Mouse (Mus musculus) lung, adult 2 months (tissue): ENCODE results near the gene Lrg1. TPM values are rescaled to one million over a fixed set of nuclear protein-coding genes. Genes with fewer than 3 reads are reported as not detected.

ENCODE experiments used
- DNase-seq: peaks from one replicate; pipeline ENCODE4 v3.0.0; 2022
- H3K4me1 ChIP-seq: fragments of 200-500 bp; 2 replicates; pipeline ENCODE4 v1.6.1; 2011; ENCODE audit warnings: low read length; ENCODE audit not compliant: control insufficient read depth, insufficient read depth
- H3K4me3 ChIP-seq: fragments of 200-500 bp; replicated peaks from 2 replicates; pipeline ENCODE3; 2011; ENCODE audit warnings: low read depth, mild to moderate bottlenecking, control low read depth, low read length; ENCODE audit errors: extremely low read depth
- CTCF ChIP-seq: fragments of 200-500 bp; IDR thresholded peaks from 2 replicates; pipeline ENCODE4 v1.5.1; 2011; ENCODE audit warnings: mild to moderate bottlenecking, low read length, control low read depth; ENCODE audit not compliant: insufficient read depth
- POLR2A ChIP-seq: fragments of 200-500 bp; IDR thresholded peaks from 2 replicates; pipeline ENCODE4 v1.6.1; 2011; ENCODE audit warnings: low read depth, mild to moderate bottlenecking, control low read depth, low read length, borderline replicate concordance; ENCODE audit errors: extremely low read depth
- WGBS: fragments of 180-500 bp; shearing (Covaris S2); methylation state at CpG from one replicate; pipeline ENCODE4 v1.1.7; 2018; 5-methylcytosine and 5-hydroxymethylcytosine counted together
- polyA plus RNA-seq: library from polyadenylated mRNA; depleted of rRNA; stranded (reverse); fragments of >200 nt; gene quantifications from 2 replicates; pipeline ENCODE4 v1.2.3, GENCODE M21; 2012; rRNA removed

The Lrg1 gene
- 174 and 240 TPM in 2 replicates for polyA plus RNA-seq

DNA sequence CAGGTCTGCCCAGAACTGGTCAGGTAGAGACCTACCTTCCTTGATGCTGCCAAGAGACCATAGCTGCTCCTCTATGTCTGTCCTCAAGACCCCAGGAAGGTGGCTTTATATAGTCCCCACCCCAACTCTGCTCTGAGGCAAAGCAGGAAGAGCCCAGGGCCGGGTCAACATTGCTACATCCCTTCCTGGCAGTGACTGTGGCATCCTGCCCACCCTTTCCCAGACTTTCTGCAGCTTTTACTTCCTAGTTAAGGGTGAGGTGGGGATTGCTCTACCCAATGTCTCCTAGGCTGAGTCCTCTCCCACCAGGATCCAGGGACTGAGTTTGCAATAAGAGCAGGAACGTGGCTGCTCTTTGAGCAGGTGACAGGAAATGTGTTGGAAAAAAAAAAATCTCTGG is at the start of gene Lrg1:
Gene Lrg1 (minus strand): TSS at position 176 of the 400 bp plus-strand sequence.
- Histone ChIP-seq H3K4me3 (peak within 1 kb of the TSS; percentile 33), H3K4me1 (0 out of 2 replicates have a peak, but pooled peaks cover 2% of the 10 kb centered on the region)
- 25% methylated on average over 2 of the region's 2 CpGs for WGBS
- no peak for TF ChIP-seq CTCF
- TF ChIP-seq POLR2A: peak; percentile 30; the same call in 1 of the 2 replicates
- peak; percentile 34 for DNase-seq

DNA sequence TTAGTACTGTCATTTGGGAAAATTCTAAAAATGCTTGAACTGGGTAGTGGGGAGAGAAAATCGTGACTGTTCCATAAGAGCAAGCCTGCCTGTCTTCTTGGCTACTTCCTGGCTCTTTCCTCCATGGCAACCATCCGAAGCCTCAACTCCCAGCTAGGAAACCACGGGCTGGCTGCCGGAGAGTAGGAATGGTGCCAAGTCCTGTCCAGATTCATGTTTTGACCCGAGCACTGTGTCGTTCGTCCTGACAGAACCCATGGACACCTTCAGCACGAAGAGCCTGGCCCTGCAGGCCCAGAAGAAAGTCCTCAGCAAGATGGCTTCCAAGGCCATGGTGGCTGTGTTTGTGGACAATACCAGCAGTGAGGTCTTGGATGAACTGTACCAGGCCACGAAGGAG is 49.7 kb upstream of the Lrg1 start:
- WGBS: 54% methylated on average over 9 of the region's 9 CpGs
- no peaks in the 10 kb centered on the region for H3K4me1 ChIP-seq
- no peak for DNase-seq
- no peak overlapping the region for H3K4me3 ChIP-seq
- TF ChIP-seq CTCF: no peak
- TF ChIP-seq POLR2A: no peak

DNA sequence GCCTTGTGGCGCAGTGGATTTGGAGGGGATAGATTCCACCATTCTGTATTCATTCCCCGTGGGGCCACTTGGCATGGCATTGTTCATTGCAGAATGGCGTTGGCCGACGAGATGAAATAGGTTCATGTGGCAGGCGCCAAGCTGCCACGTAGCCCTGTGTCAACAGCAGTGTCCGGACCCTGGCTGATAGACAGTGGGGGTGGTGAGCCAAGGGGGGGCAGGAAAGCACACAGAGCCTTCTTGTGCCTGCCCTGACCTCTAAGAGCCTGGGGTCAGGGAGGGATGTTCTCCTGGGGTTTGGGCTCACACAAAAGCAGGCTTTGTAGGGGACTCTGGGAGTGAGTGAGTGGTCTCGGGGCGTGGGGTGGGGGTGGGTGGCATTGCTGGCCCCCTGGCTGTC is 48.8 kb upstream of the Lrg1 start:
- no peak for TF ChIP-seq CTCF
- no peak for TF ChIP-seq POLR2A
- no peak for DNase-seq
- Histone ChIP-seq H3K4me1 (no peaks in the 10 kb centered on the region), H3K4me3 (no peak overlapping the region)
- 52% methylated on average over 10 of the region's 10 CpGs for WGBS

DNA sequence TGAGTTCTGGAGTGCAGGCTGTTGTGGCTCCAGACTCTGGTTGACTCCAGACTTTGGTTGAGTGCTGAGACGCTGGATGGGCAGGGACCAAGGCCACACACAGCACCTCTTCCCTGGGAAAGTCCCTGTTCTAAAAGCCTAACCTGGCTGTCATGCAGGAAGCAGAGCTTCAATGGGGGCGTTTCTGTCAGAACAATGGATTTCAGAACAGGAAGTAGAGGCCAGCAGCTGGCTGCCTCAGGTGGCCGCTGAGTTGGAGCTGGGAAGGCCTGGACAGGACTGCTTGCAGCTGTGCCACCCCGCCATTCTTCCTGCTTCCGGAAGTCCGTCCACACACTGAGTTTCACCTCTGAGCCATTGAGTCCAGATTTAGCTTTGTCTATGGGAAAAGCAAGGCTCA is 48.0 kb upstream of the Lrg1 start:
- no peak for DNase-seq
- H3K4me3 ChIP-seq: no peak overlapping the region
- H3K4me1 ChIP-seq: no peaks in the 10 kb centered on the region
- no peak for TF ChIP-seq CTCF
- no peak for TF ChIP-seq POLR2A
- WGBS: 48% methylated on average over 6 of the region's 6 CpGs

DNA sequence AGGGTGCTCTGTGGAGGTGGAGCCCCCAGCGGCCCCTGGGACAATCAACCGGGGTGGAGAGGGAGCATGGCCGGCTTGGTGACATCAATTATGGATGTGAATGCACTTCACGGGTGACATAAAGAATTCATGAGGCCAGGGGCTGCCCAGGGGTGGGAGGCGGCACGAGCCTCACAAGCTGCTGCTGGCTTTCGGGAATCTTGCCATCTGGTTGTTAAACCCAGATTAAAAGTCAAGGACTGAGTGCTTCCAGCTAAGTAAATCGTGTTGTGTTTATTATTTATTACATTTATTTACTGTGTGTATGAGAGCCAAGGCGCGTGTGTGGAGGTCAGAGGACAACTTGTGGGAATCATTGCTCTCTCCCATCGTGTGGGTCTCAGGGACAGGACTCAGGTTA is 43.9 kb upstream of the Lrg1 start:
- DNase-seq: no peak
- Histone ChIP-seq H3K4me1 (0 out of 2 replicates have a peak, but pooled peaks cover 2% of the 10 kb centered on the region), H3K4me3 (no peak overlapping the region)
- TF ChIP-seq CTCF (no peak), POLR2A (no peak)
- 66% methylated on average over 11 of the region's 11 CpGs for WGBS

DNA sequence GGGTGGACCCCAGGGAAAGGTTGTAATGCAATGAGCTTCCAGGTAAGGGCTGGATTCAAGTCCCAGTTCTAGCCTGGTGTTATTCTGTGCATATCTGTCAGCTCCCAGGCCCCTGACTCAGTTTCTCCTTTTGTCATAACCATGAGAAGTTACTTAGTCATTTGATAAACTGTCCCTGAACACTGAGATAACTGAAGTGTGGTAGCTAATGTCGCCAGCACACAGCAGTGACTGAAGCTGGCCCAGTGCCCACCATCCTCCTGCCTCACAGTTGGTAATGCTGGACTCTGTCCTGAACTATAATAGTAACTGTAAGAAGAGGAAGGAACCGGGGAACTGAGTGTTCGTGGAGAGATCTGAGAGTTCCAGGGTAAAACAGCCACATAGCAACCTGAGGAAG is 42.7 kb upstream of the Lrg1 start:
- no peak for DNase-seq
- Histone ChIP-seq H3K4me1 (0 out of 2 replicates have a peak, but pooled peaks cover 2% of the 10 kb centered on the region), H3K4me3 (no peak overlapping the region)
- TF ChIP-seq POLR2A (no peak), CTCF (no peak)
- 49% methylated on average over 3 of the region's 3 CpGs for WGBS

DNA sequence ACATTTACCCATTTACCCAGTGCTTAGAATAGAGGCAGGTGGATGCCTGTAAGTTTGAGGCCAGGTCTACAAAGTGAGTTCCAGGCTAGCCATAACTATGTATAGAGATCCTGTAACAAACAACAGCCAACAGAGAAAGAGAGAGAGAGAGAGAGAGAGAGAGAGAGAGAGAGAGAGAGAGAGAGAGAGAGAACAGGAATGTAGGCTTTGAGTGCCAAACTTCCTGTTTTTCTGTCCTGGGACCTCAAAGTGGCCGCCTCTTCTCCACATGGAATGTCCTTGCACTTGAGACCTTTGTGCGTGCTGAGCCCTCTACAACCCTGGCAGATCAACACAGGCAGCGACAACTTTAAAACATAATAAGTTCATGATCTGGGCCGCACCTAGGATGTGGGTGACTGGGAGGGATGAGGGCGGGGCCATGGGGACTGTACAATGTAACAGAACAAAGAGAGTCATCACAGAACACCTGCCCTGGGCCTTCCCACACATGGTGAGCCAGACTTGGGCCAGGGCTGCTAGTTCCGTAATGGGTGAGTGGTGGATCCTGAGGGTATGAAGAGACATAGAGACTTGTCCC is 41.8 kb upstream of the Lrg1 start:
- no peak for DNase-seq
- no peak overlapping the region for H3K4me3 ChIP-seq
- 0 out of 2 replicates have a peak, but pooled peaks cover 2% of the 10 kb centered on the region for H3K4me1 ChIP-seq
- TF ChIP-seq CTCF (no peak), POLR2A (no peak)
- WGBS: 51% methylated on average over 6 of the region's 6 CpGs

DNA sequence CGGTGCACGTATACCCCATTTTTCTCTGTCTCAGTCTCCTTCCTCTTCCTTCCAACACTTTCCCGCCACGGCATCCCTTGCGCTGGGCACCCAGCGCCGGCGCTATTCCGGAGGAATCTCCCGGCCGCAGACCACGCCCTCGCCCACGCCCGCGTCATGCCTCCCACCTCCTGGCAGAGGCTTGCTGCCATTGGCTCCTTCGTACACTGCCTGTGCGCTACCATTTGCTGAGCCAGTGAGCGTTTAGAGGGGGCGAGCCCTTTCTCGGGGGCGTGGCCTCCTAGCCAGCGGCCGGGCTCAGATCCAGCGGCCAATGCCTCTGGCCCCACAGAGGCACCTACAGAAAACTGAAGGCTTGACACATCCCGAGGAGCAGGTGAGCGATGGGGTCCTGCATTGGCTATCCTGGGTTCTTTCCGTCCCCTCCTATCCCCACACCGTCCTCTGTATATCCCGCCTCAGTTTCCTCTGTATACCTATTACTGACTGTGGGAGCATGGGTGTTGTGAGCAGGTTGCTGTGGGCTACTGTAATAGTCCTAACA is 40.5 kb upstream of the Lrg1 start, which contains the start of gene Tnfaip8l1:
Gene Tnfaip8l1 (plus strand): TSS at position 247 of the 544 bp plus-strand sequence.
- DNase-seq: peak; percentile 94
- WGBS: under 1% methylated on average over 30 of the region's 30 CpGs
- Histone ChIP-seq H3K4me3 (peak within 1 kb of the TSS; percentile 48), H3K4me1 (0 out of 2 replicates have a peak, but pooled peaks cover 2% of the 10 kb centered on the region)
- TF ChIP-seq CTCF (no peak), POLR2A (no peak)

DNA sequence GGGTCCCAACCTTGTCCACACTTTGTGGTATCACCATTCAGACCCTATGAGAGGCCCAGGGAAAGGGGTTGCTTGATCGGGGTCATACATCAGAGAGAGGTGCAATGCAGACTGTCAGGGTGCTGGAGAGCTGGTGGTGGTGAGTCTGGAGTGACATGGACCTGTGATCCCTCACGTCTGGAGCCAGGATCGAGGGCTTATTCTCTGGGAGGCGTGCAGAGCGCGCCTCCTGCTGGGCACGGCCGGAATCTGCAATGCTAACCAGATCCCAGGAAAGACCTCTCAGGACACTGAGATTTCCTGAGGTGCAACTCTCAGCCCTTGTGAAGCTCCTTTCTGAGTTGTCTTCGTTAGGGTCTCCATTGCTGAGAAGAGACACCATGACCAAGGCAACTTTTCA is 37.9 kb upstream of the Lrg1 start:
- Histone ChIP-seq H3K4me3 (no peak overlapping the region), H3K4me1 (0 out of 2 replicates have a peak, but pooled peaks cover 2% of the 10 kb centered on the region)
- WGBS: 7% methylated on average over 9 of the region's 9 CpGs
- no peak for TF ChIP-seq POLR2A
- TF ChIP-seq CTCF: peak; percentile 84
- DNase-seq: peak; percentile 57

DNA sequence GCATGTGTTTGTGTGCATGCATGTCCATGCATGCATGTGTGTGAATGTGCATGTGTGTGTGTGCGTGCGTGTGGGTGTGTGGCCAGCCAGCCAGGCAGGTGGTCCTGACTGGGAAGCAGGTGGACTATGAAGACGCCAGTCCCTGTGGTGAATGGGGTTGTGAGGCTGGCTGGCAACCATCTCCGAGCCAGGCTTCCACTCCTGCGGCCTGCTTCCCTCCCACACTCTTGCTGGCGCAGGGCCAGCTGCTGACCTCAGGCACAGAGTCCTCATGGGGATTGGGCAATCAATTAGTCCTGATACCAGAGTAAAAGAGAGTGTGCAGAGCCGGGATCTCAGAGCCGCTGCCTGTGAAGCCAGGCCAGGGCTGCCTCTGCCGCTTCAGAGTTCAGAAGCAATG is 31.8 kb upstream of the Lrg1 start:
- TF ChIP-seq CTCF (no peak), POLR2A (no peak)
- Histone ChIP-seq H3K4me3 (no peak overlapping the region), H3K4me1 (no peaks in the 10 kb centered on the region)
- WGBS: 30% methylated on average over 9 of the region's 9 CpGs
- peak; percentile 66 for DNase-seq
